Mouse (Mus musculus): ENCODE results near the gene Ccnt1.
"Not testable (repeated sequence)": the region's sequence is repeated elsewhere in the genome, so short reads cannot be mapped to it uniquely, and the experiment has no call there.

Gene Ccnt1

DNA sequence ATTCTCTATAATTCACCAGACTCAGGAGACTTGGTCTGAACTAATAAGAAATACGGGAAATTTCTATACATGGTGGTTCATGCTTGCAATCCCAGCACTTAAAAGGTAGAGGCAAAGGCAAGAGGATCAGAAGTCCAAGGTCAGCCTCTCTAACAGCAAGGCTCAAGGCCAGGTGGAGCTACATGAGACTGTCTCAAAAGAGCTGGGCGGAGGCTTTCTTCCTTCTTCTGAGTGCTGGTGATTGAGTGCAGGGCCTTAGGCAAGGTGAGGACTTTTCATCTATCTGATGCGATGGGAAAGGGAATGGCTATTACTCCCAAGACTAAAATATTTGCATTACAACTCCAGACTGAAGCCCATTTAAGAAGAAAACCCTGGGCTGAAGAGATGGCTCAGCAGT is 25.6 kb downstream of the Ccnt1 start:
- no peak for DNase-seq (ENCODE audit: low spot score in 2 of 2)

GRCm38 (mm10) chr15:98543341-98543740 is 27.4 kb downstream of the Ccnt1 start:
- no peak for DNase-seq (ENCODE audit: low spot score in 2 of 2)

DNA sequence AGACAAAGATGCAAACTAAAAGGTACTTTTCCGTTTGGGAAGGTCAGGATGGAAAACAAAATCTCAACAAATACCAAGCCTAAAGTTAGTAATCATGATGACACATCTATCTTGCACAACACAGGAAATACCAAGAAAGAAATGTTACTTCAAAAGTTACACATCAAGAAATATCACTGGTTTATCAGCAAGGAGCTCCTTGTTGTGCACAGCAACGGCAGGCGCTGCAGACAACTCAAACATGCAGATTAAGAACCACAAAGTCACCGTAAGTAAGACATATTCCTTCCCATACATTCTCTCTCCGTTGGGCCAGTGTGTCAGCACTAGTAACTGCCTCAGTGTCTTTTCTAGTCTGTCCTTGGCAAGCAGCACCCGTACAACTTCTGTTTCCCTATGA is 29.7 kb downstream of the Ccnt1 start:
- DNase-seq (ENCODE audit: low spot score in 2 of 2) = no peak

- DNase-seq (ENCODE audit: low spot score in 2 of 2) = no peak
Observed at GRCm38 (mm10) chr15:98537923-98538322, 32.8 kb downstream of the Ccnt1 start.

- no peak for DNase-seq (ENCODE audit: low spot score in 2 of 2)
Observed at GRCm38 (mm10) chr15:98536828-98537510, 33.8 kb downstream of the Ccnt1 start.

DNA sequence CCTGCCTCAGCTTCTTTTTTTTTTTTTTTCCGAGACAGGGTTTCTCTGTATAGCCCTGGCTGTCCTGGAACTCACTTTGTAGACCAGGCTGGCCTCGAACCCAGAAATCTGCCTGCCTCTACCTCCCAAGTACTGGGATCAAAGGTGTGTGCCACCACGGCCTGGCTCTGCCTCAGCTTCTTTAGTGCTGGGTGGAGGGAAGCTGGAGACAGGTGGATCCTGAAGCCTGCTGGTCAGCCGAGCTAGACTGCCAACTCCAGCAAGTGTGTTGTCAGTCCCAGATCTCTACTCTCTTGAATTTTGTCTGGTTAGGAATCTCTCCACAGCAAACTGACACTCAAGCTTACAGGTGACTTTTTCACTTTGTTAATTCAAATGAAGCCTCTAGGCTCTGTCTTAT is 34.8 kb downstream of the Ccnt1 start:
- no peak for DNase-seq (ENCODE audit: low spot score in 2 of 2)

DNA sequence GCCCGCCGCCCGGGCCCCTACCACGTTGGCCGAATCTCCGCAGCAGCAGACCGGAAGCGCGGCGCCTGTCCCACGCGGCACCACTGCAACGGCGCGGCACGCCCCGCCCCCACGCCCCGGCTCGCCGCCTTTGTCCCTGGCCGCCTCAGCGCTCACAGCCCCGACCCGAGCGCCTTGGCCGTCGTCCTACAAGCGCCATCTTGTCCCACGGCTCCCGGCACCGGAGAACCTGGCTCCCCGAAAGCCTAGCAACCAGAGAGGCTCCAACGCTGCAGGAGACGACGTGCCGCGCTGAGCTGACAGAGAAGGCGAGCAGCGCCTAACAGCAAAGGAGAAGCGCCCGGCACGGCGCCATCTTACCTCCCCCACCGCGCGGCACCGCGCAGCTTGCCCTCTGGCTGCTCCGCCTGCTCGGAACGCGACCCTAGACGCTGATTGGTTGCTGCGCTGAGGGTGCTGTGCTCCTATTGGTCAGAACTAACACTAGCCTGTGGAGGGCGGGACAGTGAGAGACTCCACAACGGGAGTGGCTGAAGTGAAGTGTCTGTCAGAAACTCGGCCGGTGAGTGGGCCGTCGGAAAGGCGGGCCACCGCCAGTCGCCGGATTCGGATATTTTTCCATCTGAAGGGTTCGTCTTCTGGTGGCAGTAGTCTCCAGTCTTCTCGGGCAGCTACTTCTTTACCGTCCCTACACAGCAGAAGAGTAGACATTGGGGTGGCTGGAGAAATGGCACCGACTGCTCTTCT is 36.7 kb downstream of the Ccnt1 start, which contains the start of gene Kansl2:
TSS of gene Kansl2 (minus strand) at position 384 of the 747 bp plus-strand sequence.
- peak; percentile 90 to 97 for DNase-seq (ENCODE audit: low spot score in 2 of 2)

- no peak for DNase-seq (ENCODE audit: low spot score in 2 of 2)
Observed at GRCm38 (mm10) chr15:98533035-98533531, 37.6 kb downstream of the Ccnt1 start.

DNA sequence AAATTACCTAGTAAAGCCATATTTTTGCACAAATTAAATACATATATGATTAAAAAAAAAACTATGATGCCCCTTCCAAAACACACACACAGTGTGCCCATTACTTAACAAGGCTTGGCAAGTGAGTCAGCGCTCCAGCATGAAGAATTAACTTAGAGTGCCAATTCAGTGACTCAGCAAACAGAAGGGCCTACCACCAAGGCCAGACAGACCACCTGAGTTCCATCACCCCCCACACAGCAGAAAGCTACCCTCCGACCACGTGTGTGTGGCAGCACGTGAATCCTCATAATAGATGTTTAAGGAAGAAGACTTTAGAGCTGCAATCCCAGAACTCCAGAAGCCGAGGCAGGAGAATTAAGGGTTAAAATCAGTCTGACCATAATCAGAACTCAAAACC is 38.4 kb downstream of the Ccnt1 start:
- DNase-seq (ENCODE audit: low spot score in 2 of 2) = no peak

DNA sequence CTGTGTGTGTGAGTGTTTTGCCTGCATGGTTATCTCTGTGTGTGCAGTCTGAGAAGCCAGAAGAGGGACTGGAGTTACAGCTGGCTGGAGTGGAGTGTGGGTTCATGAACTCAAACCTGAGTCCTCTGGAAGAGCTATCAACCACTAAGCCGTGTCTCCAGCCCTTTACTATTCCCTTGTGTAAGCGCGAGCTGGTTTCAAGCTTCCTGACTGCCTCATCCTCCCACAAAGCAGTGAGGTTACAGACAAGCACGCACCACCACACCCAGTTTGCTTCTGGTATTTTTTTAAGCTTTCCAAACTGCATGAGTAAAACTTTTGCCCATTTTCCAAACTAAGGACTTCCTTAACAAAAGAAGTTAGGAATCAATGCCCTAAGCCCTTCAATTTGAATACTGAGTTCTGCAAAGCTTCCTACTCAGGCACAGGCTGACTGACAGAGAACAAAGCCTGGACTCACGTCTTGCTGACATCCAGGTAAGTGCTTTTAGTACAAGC is 42.6 kb downstream of the Ccnt1 start:
- DNase-seq (ENCODE audit: low spot score in 2 of 2) = no peak

- DNase-seq (ENCODE audit: low spot score in 2 of 2) = no peak
Observed at GRCm38 (mm10) chr15:98527056-98527771, 43.5 kb downstream of the Ccnt1 start.

DNA sequence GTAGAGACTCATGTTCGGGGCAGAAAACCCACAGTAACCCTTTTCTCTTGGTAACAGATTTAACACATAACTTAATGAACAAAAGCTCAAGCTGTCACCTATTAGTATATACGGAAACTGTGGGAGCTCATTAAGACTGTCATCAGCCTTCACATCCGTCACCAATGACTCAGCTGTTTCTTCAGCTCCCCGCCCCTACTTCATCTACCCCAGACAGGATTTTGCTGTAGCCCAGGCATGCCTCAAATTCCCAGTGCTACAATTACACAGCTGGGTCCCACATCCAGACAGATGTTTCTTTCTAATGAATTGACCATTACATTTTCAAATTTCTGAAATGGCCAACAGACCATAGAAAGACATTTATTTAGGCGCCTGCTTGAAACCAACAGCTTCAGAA is 44.7 kb downstream of the Ccnt1 start:
- DNase-seq (ENCODE audit: low spot score in 2 of 2) = no peak

- DNase-seq (ENCODE audit: low spot score in 2 of 2) = no peak
Observed at GRCm38 (mm10) chr15:98521245-98521644, 49.5 kb downstream of the Ccnt1 start.

- no peak for DNase-seq (ENCODE audit: low spot score in 2 of 2)
Observed at GRCm38 (mm10) chr15:98517380-98518355, 53.1 kb downstream of the Ccnt1 start.

DNA sequence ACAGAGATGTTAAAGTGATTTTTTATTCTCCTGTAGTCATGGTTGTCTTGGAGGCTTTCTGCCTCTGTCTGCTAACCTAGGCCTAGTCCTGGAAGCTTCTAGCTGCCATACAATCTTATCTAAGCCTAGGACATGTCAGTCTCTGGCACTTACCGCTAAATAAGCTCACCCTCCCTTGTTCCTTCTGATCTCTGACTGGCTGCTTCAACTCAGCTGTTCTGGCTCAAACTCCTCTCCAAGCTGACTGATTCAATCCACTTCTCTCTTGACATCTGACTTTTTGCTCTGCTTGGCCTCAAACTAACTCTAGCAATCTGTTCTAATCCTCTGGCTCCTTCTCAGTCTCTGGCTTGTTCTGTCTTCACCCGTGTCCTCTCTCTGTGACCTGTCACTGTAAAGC is 55.9 kb downstream of the Ccnt1 start:
- not testable (repeated sequence) for DNase-seq (ENCODE audit: low spot score in 2 of 2)

DNA sequence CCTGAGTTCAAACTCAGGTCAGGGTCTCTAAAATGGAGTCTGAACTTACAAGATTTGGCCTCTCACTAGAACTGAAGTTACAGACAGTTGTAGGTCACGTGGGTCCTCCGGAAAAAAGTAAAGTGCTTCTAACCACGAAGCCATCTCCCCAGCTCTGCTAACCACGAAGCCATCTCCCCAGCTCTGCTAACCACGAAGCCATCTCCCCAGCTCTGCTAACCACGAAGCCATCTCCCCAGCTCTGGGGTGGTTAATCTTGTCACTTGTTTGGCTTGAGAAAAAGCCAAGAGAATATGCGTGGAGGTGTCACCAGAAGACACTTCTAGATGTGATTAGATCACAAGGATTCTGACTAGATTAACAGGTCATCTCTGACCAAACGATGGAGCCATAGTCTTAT is 56.6 kb downstream of the Ccnt1 start:
- DNase-seq (ENCODE audit: low spot score in 2 of 2) = no peak

- DNase-seq (ENCODE audit: low spot score in 2 of 2) = not testable (repeated sequence)
Observed at GRCm38 (mm10) chr15:98513676-98514075, 57.0 kb downstream of the Ccnt1 start.

GRCm38 (mm10) chr15:98512799-98513321 is 57.9 kb downstream of the Ccnt1 start:
- DNase-seq (ENCODE audit: low spot score in 2 of 2) = peak in 1 of 2 experiments; percentile 41

DNA sequence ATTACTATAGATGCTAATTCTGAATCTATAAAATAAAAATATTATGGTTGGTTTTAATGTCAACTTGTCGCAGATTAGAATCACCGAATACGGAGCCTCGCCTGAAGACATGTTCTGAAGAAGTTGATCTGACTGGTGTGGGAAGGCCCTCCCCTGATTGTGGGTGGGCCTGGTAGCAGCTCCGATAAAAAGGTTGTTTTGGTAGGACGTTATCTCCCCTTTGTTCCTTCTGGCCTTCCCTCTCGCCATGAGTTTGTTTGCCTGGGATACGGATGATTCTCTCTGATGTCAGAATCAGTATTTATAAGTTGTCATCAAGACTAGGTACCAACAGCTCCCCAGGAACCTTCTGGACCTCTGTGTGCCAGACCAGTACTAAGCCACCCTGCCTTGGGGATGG is 58.5 kb downstream of the Ccnt1 start:
- DNase-seq (ENCODE audit: low spot score in 2 of 2) = no peak

DNA sequence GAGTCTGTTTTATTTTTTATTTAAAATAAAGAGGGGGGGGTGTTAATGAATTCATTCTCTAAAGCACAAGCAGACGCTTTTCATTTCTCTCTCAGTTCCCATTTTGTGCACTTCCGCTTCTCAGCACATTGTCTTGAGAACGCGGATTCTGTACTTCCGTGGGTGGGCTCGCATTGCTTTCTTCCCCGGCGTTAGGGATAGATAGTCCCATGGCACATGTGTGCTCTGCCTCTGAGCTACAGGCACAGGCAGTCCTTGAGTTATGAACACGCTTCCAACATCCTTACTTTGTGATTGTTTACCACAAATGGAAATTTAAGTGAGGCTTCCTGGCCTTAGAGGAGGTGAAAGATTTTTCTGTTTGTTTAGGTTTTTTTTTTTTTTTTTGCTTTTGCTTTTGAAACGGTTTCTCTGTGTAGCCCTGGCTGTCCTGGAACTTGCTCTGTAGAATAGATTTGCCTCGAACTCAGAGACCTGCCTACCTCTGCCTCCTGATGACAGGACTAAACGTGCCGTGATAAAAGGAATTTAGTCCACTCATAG is 59.3 kb downstream of the Ccnt1 start:
- DNase-seq (ENCODE audit: low spot score in 2 of 2) = no peak

Measured in urinary bladder, adult 18-20 months (tissue).